Mouse (Mus musculus) heart, embryonic 13.5 days (tissue): ENCODE measurements around the gene Bsnd. TPM values are rescaled to one million over a fixed set of nuclear protein-coding genes. Genes with fewer than 3 reads are reported as not detected.

Experiments
- ATAC-seq: fragments of 200-750 bp; cut with Nextera tagmentation; 2 replicates; pipeline ENCODE4 v1.8.0; 2017; ENCODE audit warnings: moderate TSS enrichment; ENCODE audit not compliant: insufficient number of reproducible peaks, low FRiP score, low TSS enrichment; ENCODE audit errors: extremely low read depth
- H3K27ac ChIP-seq: fragments of 300-500 bp; sonication (generic); replicated peaks from 2 replicates; pipeline ENCODE4 v1.5.1; 2015; ENCODE audit warnings: moderate library complexity, mild to moderate bottlenecking, inconsistent platforms
- H3K27me3 ChIP-seq: fragments of 300-500 bp; sonication (generic); replicated peaks from 2 replicates; pipeline ENCODE4 v1.6.1; 2015; ENCODE audit warnings: mild to moderate bottlenecking, inconsistent platforms
- H3K36me3 ChIP-seq: fragments of 300-500 bp; sonication (generic); 2 replicates; pipeline ENCODE4 v1.6.1; 2015; ENCODE audit warnings: mild to moderate bottlenecking, inconsistent platforms
- H3K4me1 ChIP-seq: fragments of 300-500 bp; sonication (generic); 2 replicates; pipeline ENCODE4 v1.6.1; 2015; ENCODE audit warnings: inconsistent platforms
- H3K4me2 ChIP-seq: fragments of 300-500 bp; sonication (generic); 2 replicates; pipeline ENCODE4 v1.6.1; 2015; ENCODE audit warnings: inconsistent platforms, mild to moderate bottlenecking, moderate library complexity
- H3K4me3 ChIP-seq: fragments of 300-500 bp; sonication (generic); 2 replicates; pipeline ENCODE4 v1.5.1; 2015; ENCODE audit warnings: moderate library complexity, mild to moderate bottlenecking, inconsistent platforms
- H3K9ac ChIP-seq: fragments of 300-500 bp; sonication (generic); 2 replicates; pipeline ENCODE4 v1.6.1; 2015; ENCODE audit warnings: inconsistent platforms, mild to moderate bottlenecking, moderate library complexity
- H3K9me3 ChIP-seq: fragments of 300-500 bp; sonication (generic); 2 replicates; pipeline ENCODE4 v1.6.1; 2016; ENCODE audit warnings: inconsistent platforms
- WGBS: fragments of 180-500 bp; shearing (Covaris S2); methylation state at CpG from one replicate; pipeline ENCODE4 v1.1.7; 2015; ENCODE audit warnings: mixed read lengths; 5-methylcytosine and 5-hydroxymethylcytosine counted together
- polyA plus RNA-seq: library from polyadenylated mRNA; unstranded; fragments of >200 nt; fragmentation: Nextera tagmentation; extraction: Ambion mirVana; gene quantifications from 2 replicates; pipeline ENCODE4 v1.2.1, GENCODE M21; 2015

Gene Bsnd
- polyA plus RNA-seq, 1 experiment from 2014 or later = not detected

GRCm38 (mm10) chr4:106449306-106449705 lies 42.8 kb downstream of the Bsnd start:
- no peak for ATAC-seq
- no peaks in the 10 kb centered on the region for H3K27me3 ChIP-seq
- WGBS = 64% methylated on average over 8 of the region's 8 CpGs
- no peak overlapping the region for H3K4me3 ChIP-seq
- no peaks in the 10 kb centered on the region for H3K9me3 ChIP-seq
- no peak overlapping the region for H3K4me2 ChIP-seq
- no peak overlapping the region for H3K9ac ChIP-seq
- no peaks in the 10 kb centered on the region for H3K36me3 ChIP-seq
- H3K4me1 ChIP-seq = peaks cover 15% of the 10 kb centered on the region
- no peak overlapping the region for H3K27ac ChIP-seq

GRCm38 (mm10) chr4:106443182-106443581 lies 48.9 kb downstream of the Bsnd start:
- H3K4me1 ChIP-seq = no peaks in the 10 kb centered on the region
- no peak overlapping the region for H3K4me3 ChIP-seq
- no peak for ATAC-seq
- H3K36me3 ChIP-seq = peaks cover 43% of the 10 kb centered on the region
- no peak overlapping the region for H3K27ac ChIP-seq
- WGBS = 84% methylated on average over 6 of the region's 6 CpGs
- H3K9me3 ChIP-seq = no peaks in the 10 kb centered on the region
- no peak overlapping the region for H3K4me2 ChIP-seq
- no peak overlapping the region for H3K9ac ChIP-seq
- H3K27me3 ChIP-seq = no peaks in the 10 kb centered on the region

- no peak overlapping the region for H3K27ac ChIP-seq
- peaks cover 85% of the 10 kb centered on the region for H3K36me3 ChIP-seq
- 89% methylated on average over 5 of the region's 5 CpGs for WGBS
These were observed 53.3 kb downstream of the Bsnd start for GRCm38 (mm10) chr4:106438763-106439162.

DNA sequence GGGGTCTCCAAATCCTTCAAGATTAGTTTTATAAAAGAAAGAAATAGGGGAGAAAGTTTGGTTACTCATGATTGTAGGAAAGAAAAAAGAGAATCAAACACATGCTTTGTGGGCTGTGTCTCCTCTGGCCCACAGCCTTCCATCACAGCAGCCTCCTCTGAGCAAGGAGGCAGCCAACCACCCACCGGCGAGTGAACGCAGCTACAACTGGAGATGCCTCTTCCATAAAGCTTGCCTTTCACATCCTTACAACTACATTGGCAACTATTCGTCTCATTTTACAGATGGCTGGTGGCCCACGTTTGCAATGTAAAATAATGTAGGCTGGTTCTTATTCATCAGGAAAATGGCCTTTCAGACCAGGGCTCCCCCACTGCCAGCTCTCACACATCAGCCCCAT lies 54.9 kb downstream of the Bsnd start:
- WGBS = 91% methylated on average over 5 of the region's 5 CpGs
- Histone ChIP-seq H3K27me3 (no peaks in the 10 kb centered on the region), H3K36me3 (peaks cover 94% of the 10 kb centered on the region), H3K4me2 (no peak overlapping the region), H3K4me3 (no peak overlapping the region), H3K9ac (no peak overlapping the region), H3K27ac (no peak overlapping the region), H3K9me3 (no peaks in the 10 kb centered on the region), H3K4me1 (no peaks in the 10 kb centered on the region)
- no peak for ATAC-seq

More at GRCm38 (mm10) chr4:106438763-106439162, 53.3 kb downstream of the Bsnd start:
- no peaks in the 10 kb centered on the region for H3K9me3 ChIP-seq
- H3K27me3 ChIP-seq = no peaks in the 10 kb centered on the region
- no peak overlapping the region for H3K4me3 ChIP-seq
- no peak overlapping the region for H3K4me2 ChIP-seq
- H3K4me1 ChIP-seq = no peaks in the 10 kb centered on the region
- ATAC-seq = no peak
- no peak overlapping the region for H3K9ac ChIP-seq

GRCm38 (mm10) chr4:106436475-106436874 lies 55.6 kb downstream of the Bsnd start:
- no peak for ATAC-seq
- H3K4me1 ChIP-seq = no peaks in the 10 kb centered on the region
- H3K9ac ChIP-seq = no peak overlapping the region
- no peaks in the 10 kb centered on the region for H3K27me3 ChIP-seq
- no peak overlapping the region for H3K4me3 ChIP-seq
- H3K27ac ChIP-seq = no peak overlapping the region
- H3K9me3 ChIP-seq = no peaks in the 10 kb centered on the region
- H3K36me3 ChIP-seq = peaks cover 95% of the 10 kb centered on the region
- WGBS = 70% methylated on average over 4 of the region's 4 CpGs
- no peak overlapping the region for H3K4me2 ChIP-seq

- Histone ChIP-seq H3K27ac (no peak overlapping the region), H3K36me3 (peaks cover 95% of the 10 kb centered on the region), H3K4me3 (no peak overlapping the region), H3K9ac (no peak overlapping the region), H3K9me3 (no peaks in the 10 kb centered on the region), H3K4me2 (no peak overlapping the region), H3K27me3 (no peaks in the 10 kb centered on the region), H3K4me1 (no peaks in the 10 kb centered on the region)
- ATAC-seq = no peak
- 85% methylated on average over 2 of the region's 2 CpGs for WGBS
These were observed 56.7 kb downstream of the Bsnd start for GRCm38 (mm10) chr4:106435426-106435825.

Other genes starting within 250 kb of the Bsnd start
- gene Usp24, start 176.1 kb downstream of the Bsnd start, polyA plus RNA-seq = 5.6 and 6.3 TPM in 2 replicates
- 0.74 and 2.6 TPM in 2 replicates for gene Pcsk9, start 28.0 kb downstream of the Bsnd start, polyA plus RNA-seq
- gene Dhcr24, start 68.8 kb upstream of the Bsnd start, polyA plus RNA-seq = 3.5 and 3.8 TPM in 2 replicates
- gene Lexm, start 125.0 kb upstream of the Bsnd start, polyA plus RNA-seq = 0.50 and 0.52 TPM in 2 replicates
- 0.43 and 0.74 TPM in 2 replicates for gene Ttc22, start 130.1 kb upstream of the Bsnd start, polyA plus RNA-seq
- 10.4 and 13.0 TPM in 2 replicates for gene Pars2, start 158.8 kb upstream of the Bsnd start, polyA plus RNA-seq
- 51.2 and 63.5 TPM in 2 replicates for gene Ttc4, start 186.7 kb upstream of the Bsnd start, polyA plus RNA-seq
- gene Mroh7, start 238.6 kb upstream of the Bsnd start, polyA plus RNA-seq = 0.43 and 0.49 TPM in 2 replicates
- gene Fam151a, start 241.6 kb upstream of the Bsnd start, polyA plus RNA-seq = 0.12 and 0.19 TPM in 2 replicates